Mouse (Mus musculus) lung, embryonic 14.5 days (tissue): ENCODE data around the gene Tlx2. TPM values are rescaled to one million over a fixed set of nuclear protein-coding genes. Genes with fewer than 3 reads are reported as not detected.

Experiments
- ATAC-seq: fragments of 200-750 bp; cut with Nextera tagmentation; 2 replicates; pipeline ENCODE4 v1.8.0; 2017; ENCODE audit warnings: mild to moderate bottlenecking, moderate TSS enrichment, moderate library complexity; ENCODE audit not compliant: insufficient read depth
- DNase-seq: peaks from one replicate; pipeline ENCODE4 v3.0.0-alpha.2; 2015
- H3K27ac ChIP-seq: fragments of 300-500 bp; sonication (generic); 2 replicates; pipeline ENCODE4 v1.5.1; 2014; ENCODE audit warnings: low read depth, mild to moderate bottlenecking, moderate library complexity
- H3K27me3 ChIP-seq: fragments of 300-500 bp; sonication (generic); 2 replicates; pipeline ENCODE4 v1.6.1; 2014; ENCODE audit warnings: low read length, control low read depth; ENCODE audit not compliant: insufficient read depth
- H3K36me3 ChIP-seq: fragments of 300-500 bp; sonication (generic); 2 replicates; pipeline ENCODE4 v1.6.1; 2014; ENCODE audit warnings: control low read depth; ENCODE audit not compliant: insufficient read depth
- H3K4me1 ChIP-seq: fragments of 300-500 bp; sonication (generic); 2 replicates; pipeline ENCODE4 v1.6.1; 2014; ENCODE audit warnings: antibody characterized with exemption, control low read depth; ENCODE audit not compliant: insufficient read depth
- H3K4me2 ChIP-seq: fragments of 300-500 bp; sonication (generic); 2 replicates; pipeline ENCODE4 v1.6.1; 2014; ENCODE audit warnings: mild to moderate bottlenecking
- H3K4me3 ChIP-seq: fragments of 300-500 bp; sonication (generic); 2 replicates; pipeline ENCODE4 v1.5.1; 2014; ENCODE audit warnings: low read depth, low read length
- H3K9ac ChIP-seq: fragments of 300-500 bp; sonication (generic); 2 replicates; pipeline ENCODE4 v1.6.1; 2014
- H3K9me3 ChIP-seq: fragments of 300-500 bp; sonication (generic); 2 replicates; pipeline ENCODE4 v1.6.1; 2016; ENCODE audit warnings: low read depth, low read length, control low read depth
- CTCF ChIP-seq: IDR thresholded peaks from 2 replicates; pipeline ENCODE4 v1.5.1; 2016; ENCODE audit warnings: antibody characterized with exemption, low read depth
- WGBS: fragments of 180-500 bp; shearing (Covaris S2); extraction: QIAGEN DNeasy Blood & Tissue Kit; methylation state at CpG from one replicate; pipeline ENCODE4 v1.1.7; 2014; 5-methylcytosine and 5-hydroxymethylcytosine counted together
- polyA plus RNA-seq: library from polyadenylated mRNA; unstranded; fragments of >200 nt; fragmentation: Nextera tagmentation; extraction: Ambion mirVana; gene quantifications from 2 replicates; pipeline ENCODE4 v1.2.1, GENCODE M21; 2014

Gene Tlx2
- polyA plus RNA-seq, 1 experiment from 2014 or later = 0.25 TPM

GRCm38 (mm10) chr6:83054871-83055431 is 15.1 kb downstream of the Tlx2 start, which contains the start of gene Htra2:
Gene Htra2 (minus strand): TSS chr6:83055273.
- TF ChIP-seq CTCF = peak; percentile 58
- Histone ChIP-seq H3K9me3 (no peaks in the 10 kb centered on the region), H3K36me3 (peaks cover 48% of the 10 kb centered on the region), H3K4me3 (peak within 1 kb of the TSS; percentile 98), H3K4me2 (peak within 1 kb of the TSS; percentile 95), H3K27ac (peak within 1 kb of the TSS; percentile 88), H3K4me1 (peaks cover 5% of the 10 kb centered on the region; the same call in 1 of the 2 replicates), H3K9ac (peak within 1 kb of the TSS; percentile 92), H3K27me3 (no peaks in the 10 kb centered on the region)
- DNase-seq = peak; percentile 42
- WGBS = under 1% methylated on average over 50 of the region's 50 CpGs
- peak; percentile 29 for ATAC-seq

- H3K9ac ChIP-seq = peak within 1 kb of the TSS; percentile 92
- DNase-seq (peak; percentile 99), ATAC-seq (peak; percentile 98)
- H3K27ac ChIP-seq = peak within 1 kb of the TSS; percentile 88
- H3K4me3 ChIP-seq = peak within 1 kb of the TSS; percentile 98
- TF ChIP-seq CTCF = no peak; the same call in 1 of the 2 replicates
- H3K4me1 ChIP-seq = peaks cover 5% of the 10 kb centered on the region; the same call in 1 of the 2 replicates
- H3K36me3 ChIP-seq = peaks cover 51% of the 10 kb centered on the region
- H3K9me3 ChIP-seq = no peaks in the 10 kb centered on the region
- WGBS = under 1% methylated on average over 64 of the region's 64 CpGs
- H3K4me2 ChIP-seq = peak within 1 kb of the TSS; percentile 95
- no peaks in the 10 kb centered on the region for H3K27me3 ChIP-seq
These were observed 15.8 kb downstream of the Tlx2 start, which contains the start of gene Aup1 for GRCm38 (mm10) chr6:83054074-83054851. Gene Aup1 (plus strand): TSS chr6:83054521.

GRCm38 (mm10) chr6:83053136-83053960 is 16.7 kb downstream of the Tlx2 start:
- H3K27me3 ChIP-seq = no peaks in the 10 kb centered on the region
- peak; percentile 4; the same call in 1 of the 2 replicates for ATAC-seq

GRCm38 (mm10) chr6:83049367-83049766 is 20.7 kb downstream of the Tlx2 start:
- WGBS = 64% methylated on average over 10 of the region's 10 CpGs
- no peak overlapping the region for H3K4me2 ChIP-seq
- H3K27ac ChIP-seq = no peak overlapping the region
- no peaks in the 10 kb centered on the region for H3K9me3 ChIP-seq
- no peak for TF ChIP-seq CTCF
- H3K27me3 ChIP-seq = no peaks in the 10 kb centered on the region
- peaks cover 28% of the 10 kb centered on the region for H3K36me3 ChIP-seq
- H3K9ac ChIP-seq = no peak overlapping the region
- no peak for DNase-seq
- H3K4me3 ChIP-seq = no peak overlapping the region
- ATAC-seq = no peak
- no peaks in the 10 kb centered on the region for H3K4me1 ChIP-seq

More at GRCm38 (mm10) chr6:83053136-83053960, 16.7 kb downstream of the Tlx2 start:
- peak overlapping the region; percentile 95 for H3K4me2 ChIP-seq
- peaks cover 5% of the 10 kb centered on the region; the same call in 1 of the 2 replicates for H3K4me1 ChIP-seq
- H3K27ac ChIP-seq = peak overlapping the region; percentile 88
- peaks cover 51% of the 10 kb centered on the region for H3K36me3 ChIP-seq
- DNase-seq = peak; percentile 66
- peak overlapping the region; percentile 98 for H3K4me3 ChIP-seq
- H3K9me3 ChIP-seq = no peaks in the 10 kb centered on the region
- TF ChIP-seq CTCF = no peak
- peak overlapping the region; percentile 92 for H3K9ac ChIP-seq
- WGBS = 1% methylated on average over 26 of the region's 26 CpGs

GRCm38 (mm10) chr6:83044742-83045141 is 25.4 kb downstream of the Tlx2 start:
- Histone ChIP-seq H3K9me3 (no peaks in the 10 kb centered on the region), H3K4me2 (no peak overlapping the region), H3K27me3 (no peaks in the 10 kb centered on the region), H3K4me1 (no peaks in the 10 kb centered on the region), H3K36me3 (peaks cover 9% of the 10 kb centered on the region; the same call in 1 of the 2 replicates), H3K27ac (no peak overlapping the region), H3K4me3 (no peak overlapping the region), H3K9ac (no peak overlapping the region)
- no peak for ATAC-seq
- TF ChIP-seq CTCF = no peak
- WGBS = 69% methylated on average over 9 of the region's 9 CpGs
- no peak for DNase-seq

- Histone ChIP-seq H3K4me1 (no peaks in the 10 kb centered on the region), H3K9me3 (no peaks in the 10 kb centered on the region), H3K27ac (peak overlapping the region; percentile 24; the same call in 1 of the 2 replicates), H3K4me2 (no peak overlapping the region), H3K36me3 (0 out of 2 replicates have a peak, but pooled peaks cover 8% of the 10 kb centered on the region), H3K4me3 (no peak overlapping the region), H3K27me3 (no peaks in the 10 kb centered on the region), H3K9ac (no peak overlapping the region)
- DNase-seq (no peak), ATAC-seq (no peak)
- no peak for TF ChIP-seq CTCF
- WGBS = 82% methylated on average over 5 of the region's 5 CpGs
These were observed 26.1 kb downstream of the Tlx2 start for GRCm38 (mm10) chr6:83043993-83044392.
